Mouse (Mus musculus): ENCODE measurements around the gene Spata17.

DNA sequence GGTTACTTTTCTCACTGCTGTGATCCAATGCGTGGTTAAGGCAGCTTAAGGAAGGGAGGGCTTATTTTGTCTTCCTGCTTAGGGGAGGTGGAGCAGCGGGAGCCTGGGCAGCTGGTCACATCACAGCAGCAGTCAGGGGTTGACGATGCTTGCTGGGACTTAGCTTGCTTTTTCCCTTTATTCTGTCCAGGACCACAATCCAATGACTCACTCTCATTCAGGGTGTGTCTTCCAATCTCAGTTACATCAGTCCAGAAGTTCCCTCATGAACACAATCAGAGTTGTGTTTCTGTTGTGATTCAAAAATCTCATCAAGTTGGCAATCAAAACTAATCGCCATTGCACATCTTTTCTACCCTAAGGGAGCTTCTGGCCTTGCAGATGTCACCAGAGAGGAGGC, 199.1 kb downstream of the Spata17 start:
- no peak for TF ChIP-seq CTCF (IDR thresholded peaks at IDR 0.05; ENCODE audit: low read depth)
- TF ChIP-seq EP300 (IDR thresholded peaks at IDR 0.05; ENCODE audit: low read depth): no peak

Data from liver, embryonic 14.5 days (tissue).